Mouse (Mus musculus) forebrain, embryonic 14.5 days (tissue): ENCODE results near the gene Npw. TPM values are rescaled to one million over a fixed set of nuclear protein-coding genes. Genes with fewer than 3 reads are reported as not detected.
A peak's percentile ranks its signal among the peaks of the same experiment; 100 is the strongest.

ENCODE experiments used
- ATAC-seq: fragments of 200-750 bp; cut with Nextera tagmentation; 2 replicates; pipeline ENCODE4 v1.8.0; 2017; ENCODE audit warnings: mild to moderate bottlenecking, moderate library complexity
- DNase-seq: peaks from one replicate; pipeline ENCODE4 v3.0.0-alpha.2; 2015; ENCODE audit warnings: low spot score
- H3K27ac ChIP-seq: fragments of 300-500 bp; sonication (generic); 2 replicates; pipeline ENCODE4 v1.5.1; 2014; ENCODE audit warnings: low read depth, mild to moderate bottlenecking, control low read depth, low read length, moderate library complexity
- H3K27me3 ChIP-seq: fragments of 300-500 bp; sonication (generic); replicated peaks from 2 replicates; pipeline ENCODE4 v1.6.1; 2014; ENCODE audit warnings: low read length, control low read depth, mixed read lengths; ENCODE audit not compliant: control insufficient read depth, insufficient read depth
- H3K36me3 ChIP-seq: fragments of 300-500 bp; sonication (generic); 2 replicates; pipeline ENCODE4 v1.6.1; 2014; ENCODE audit warnings: low read length, control low read depth; ENCODE audit not compliant: control insufficient read depth, insufficient read depth
- H3K4me1 ChIP-seq: fragments of 300-500 bp; sonication (generic); 2 replicates; pipeline ENCODE4 v1.6.1; 2014; ENCODE audit warnings: antibody characterized with exemption, low read length, control low read depth; ENCODE audit not compliant: control insufficient read depth, insufficient read depth
- H3K4me2 ChIP-seq: fragments of 300-500 bp; sonication (generic); 2 replicates; pipeline ENCODE4 v1.6.1; 2014; ENCODE audit warnings: mild to moderate bottlenecking, control low read depth, low read length
- H3K4me3 ChIP-seq: fragments of 300-500 bp; sonication (generic); 2 replicates; pipeline ENCODE4 v1.5.1; 2014; ENCODE audit warnings: low read depth, low read length, control low read depth
- H3K9ac ChIP-seq: fragments of 300-500 bp; sonication (generic); 2 replicates; pipeline ENCODE4 v1.6.1; 2014; ENCODE audit warnings: mild to moderate bottlenecking, low read length, control low read depth, moderate library complexity
- H3K9me3 ChIP-seq: fragments of 300-500 bp; sonication (generic); replicated peaks from 2 replicates; pipeline ENCODE4 v1.6.1; 2016; ENCODE audit warnings: low read length, control low read depth, mixed read lengths; ENCODE audit not compliant: control insufficient read depth
- WGBS: fragments of 180-500 bp; shearing (Covaris S2); extraction: QIAGEN DNeasy Blood & Tissue Kit; methylation state at CpG from one replicate; pipeline ENCODE4 v1.1.7; 2014; 5-methylcytosine and 5-hydroxymethylcytosine counted together
- polyA plus RNA-seq: library from polyadenylated mRNA; unstranded; fragments of >200 nt; fragmentation: Nextera tagmentation; extraction: Ambion mirVana; gene quantifications from 2 replicates; pipeline ENCODE4 v1.2.1, GENCODE M21; 2014

Gene Npw
- polyA plus RNA-seq, 1 experiment from 2014 or later, result not detected

DNA sequence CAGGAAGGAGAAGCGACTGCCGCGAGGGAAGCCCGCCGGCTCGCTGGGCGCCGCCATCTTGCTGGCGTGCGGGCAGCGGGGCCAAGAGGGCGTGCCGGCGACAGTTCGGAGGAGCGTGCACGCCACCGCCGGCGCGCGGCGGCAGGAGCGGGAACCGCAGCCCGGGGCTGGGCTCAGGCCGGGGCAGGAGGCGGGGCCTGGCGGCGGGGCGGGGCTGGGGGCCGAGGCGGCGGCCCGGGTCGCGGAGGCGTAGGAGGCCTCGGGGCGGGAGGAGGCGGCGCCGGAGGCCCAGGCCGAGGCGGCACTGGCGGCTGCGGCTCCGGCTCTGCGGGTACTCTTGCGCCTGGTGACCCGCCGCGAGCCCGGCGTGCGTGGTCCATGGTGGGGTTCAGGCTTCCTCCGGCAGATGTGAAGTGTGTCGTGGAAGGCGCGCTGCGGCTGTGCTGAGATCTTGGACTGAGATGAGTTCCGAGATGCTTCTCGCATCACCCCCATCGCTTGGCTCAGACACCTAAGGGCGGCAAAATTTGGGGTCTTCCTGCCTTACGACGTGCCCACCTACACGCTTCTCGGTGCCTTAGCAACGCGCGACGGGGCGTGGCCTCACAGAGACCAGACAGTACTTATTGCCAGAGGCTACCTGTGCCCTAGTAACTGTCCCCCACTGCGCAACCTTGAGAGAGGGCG is 37.9 kb upstream of the Npw start, which contains the start of the genes Gfer and Noxo1:
Gfer (minus strand) TSS at position 146 of the 687 bp plus-strand sequence.
Noxo1 (plus strand) TSS at position 224 of the 687 bp plus-strand sequence.
- H3K36me3 ChIP-seq, result peaks cover 23% of the 10 kb centered on the region
- peak within 1 kb of the TSS; percentile 80 for H3K4me2 ChIP-seq
- WGBS, result under 1% methylated on average over 70 of the region's 76 CpGs

DNA sequence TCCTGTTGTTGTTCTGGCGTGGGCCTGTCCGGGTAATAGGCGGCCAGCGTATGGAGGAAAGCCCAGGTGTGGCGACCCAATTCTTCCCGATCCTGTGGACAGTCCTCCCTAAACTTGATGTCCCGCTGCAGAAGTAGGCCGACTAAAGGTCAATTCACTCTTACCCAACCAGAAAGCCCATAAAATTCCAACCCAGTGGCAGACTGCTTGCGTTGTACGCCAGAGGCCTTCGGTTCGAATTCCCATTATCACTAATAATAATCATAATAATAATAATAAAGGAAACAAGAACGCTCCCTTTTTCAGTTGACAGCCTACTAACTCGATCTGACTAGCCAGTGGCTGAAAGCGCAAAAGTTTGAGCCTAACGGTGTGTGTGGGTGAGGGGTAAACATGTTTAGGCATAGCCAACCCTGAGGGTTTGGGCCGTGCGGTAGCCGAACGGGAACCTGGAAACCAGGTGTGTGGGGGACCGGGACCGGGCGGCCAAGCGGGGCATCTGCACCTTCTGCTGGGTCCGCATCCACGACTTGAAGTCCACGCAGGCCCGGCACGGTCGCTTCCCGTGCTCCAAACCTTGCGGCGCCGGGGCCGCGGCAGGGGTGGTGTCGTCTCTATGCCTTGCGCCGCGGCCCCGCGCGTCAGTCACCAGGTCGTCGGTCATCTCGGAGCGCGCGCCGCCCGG is 37.2 kb upstream of the Npw start:
- H3K4me1 ChIP-seq, result peaks cover 14% of the 10 kb centered on the region
- H3K27ac ChIP-seq, result peak overlapping the region; percentile 80
- WGBS, result 7% methylated on average over 51 of the region's 51 CpGs
- H3K36me3 ChIP-seq, result peaks cover 16% of the 10 kb centered on the region
- ATAC-seq, result no peak; the same call in none of the 2 replicates
- H3K4me3 ChIP-seq, result peak overlapping the region; percentile 73
- no peak for DNase-seq
- peak overlapping the region; percentile 80 for H3K4me2 ChIP-seq
- H3K27me3 ChIP-seq, result 0 out of 2 replicates have a peak, but pooled peaks cover 5% of the 10 kb centered on the region
- H3K9me3 ChIP-seq, result no peaks in the 10 kb centered on the region
- H3K9ac ChIP-seq, result peak overlapping the region; percentile 85

More for the DNA sequence above, 37.9 kb upstream of the Npw start, which contains the start of the genes Gfer and Noxo1:
- H3K27ac ChIP-seq, result peak within 1 kb of the TSS; percentile 80
- DNase-seq (peak; percentile 87), ATAC-seq (peak; percentile 94)
- H3K9ac ChIP-seq, result peak within 1 kb of the TSS; percentile 85
- peaks cover 12% of the 10 kb centered on the region for H3K4me1 ChIP-seq
- peak within 1 kb of the TSS; percentile 73 for H3K4me3 ChIP-seq
- H3K27me3 ChIP-seq, result no peaks in the 10 kb centered on the region
- H3K9me3 ChIP-seq, result no peaks in the 10 kb centered on the region

- DNase-seq (no peak), ATAC-seq (no peak)
- H3K36me3 ChIP-seq, result peaks cover 7% of the 10 kb centered on the region; the same call in 1 of the 2 replicates
- H3K9me3 ChIP-seq, result no peaks in the 10 kb centered on the region
- H3K4me1 ChIP-seq, result peaks cover 14% of the 10 kb centered on the region
- no peak overlapping the region for H3K4me3 ChIP-seq
- no peak overlapping the region for H3K9ac ChIP-seq
- H3K4me2 ChIP-seq, result no peak overlapping the region
- no peak overlapping the region for H3K27ac ChIP-seq
- H3K27me3 ChIP-seq, result peaks cover 16% of the 10 kb centered on the region
- WGBS, result 84% methylated on average over 5 of the region's 5 CpGs
Measured at GRCm38 (mm10) chr17:24692385-24692784, 34.1 kb upstream of the Npw start.

DNA sequence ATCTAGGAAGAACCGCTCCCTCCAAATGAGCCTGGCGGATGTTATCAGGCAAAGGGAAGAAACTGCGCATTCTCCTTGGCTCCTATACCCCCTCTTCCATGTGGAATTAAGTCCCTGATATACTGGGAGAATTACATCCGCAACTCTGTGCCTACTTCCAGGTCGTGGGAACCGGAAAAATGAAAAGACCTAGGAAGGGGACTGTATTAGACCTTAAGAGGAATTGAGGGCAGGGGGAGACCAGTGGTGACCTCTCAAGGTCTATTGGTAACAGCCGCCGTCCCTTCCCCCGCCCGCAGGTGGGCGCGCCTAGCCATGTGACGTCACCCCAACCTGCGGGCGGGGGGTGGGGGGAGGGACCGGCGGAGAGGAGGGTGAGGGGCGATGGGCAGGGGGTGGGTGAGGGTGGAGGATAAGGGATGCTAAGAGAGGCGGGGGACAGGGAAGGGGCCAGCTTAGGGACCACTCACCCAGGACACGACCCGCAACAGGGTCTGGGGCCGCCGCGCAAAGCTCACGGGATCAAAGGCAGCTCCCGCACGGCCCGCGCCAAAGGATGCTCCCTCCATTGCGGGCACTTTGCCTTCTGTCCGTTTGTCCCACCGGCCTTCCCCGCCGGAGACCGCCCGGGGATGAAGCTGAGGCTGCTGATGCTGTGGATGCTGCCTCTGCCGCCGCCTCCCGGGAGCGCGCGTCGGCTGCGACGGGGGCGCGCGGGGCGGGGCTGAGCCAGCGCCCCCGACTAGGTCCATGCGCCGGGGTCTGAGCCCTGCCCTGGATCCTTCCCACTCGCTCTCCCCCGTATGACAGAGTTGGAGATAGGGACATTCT is 31.2 kb upstream of the Npw start, which contains the start of gene Syngr3:
Syngr3 (minus strand) TSS at position 705 of the 831 bp plus-strand sequence.
- H3K9me3 ChIP-seq, result no peaks in the 10 kb centered on the region
- peaks cover 7% of the 10 kb centered on the region; the same call in 1 of the 2 replicates for H3K36me3 ChIP-seq
- under 1% methylated on average over 35 of the region's 55 CpGs for WGBS
- peaks cover 19% of the 10 kb centered on the region for H3K27me3 ChIP-seq
- peak within 1 kb of the TSS; percentile 77 for H3K4me3 ChIP-seq
- peak; percentile 68 for ATAC-seq
- DNase-seq, result peak; percentile 51
- peaks cover 3% of the 10 kb centered on the region for H3K4me1 ChIP-seq
- peak within 1 kb of the TSS; percentile 77 for H3K27ac ChIP-seq
- peak within 1 kb of the TSS; percentile 94 for H3K9ac ChIP-seq
- peak within 1 kb of the TSS; percentile 76 for H3K4me2 ChIP-seq

DNA sequence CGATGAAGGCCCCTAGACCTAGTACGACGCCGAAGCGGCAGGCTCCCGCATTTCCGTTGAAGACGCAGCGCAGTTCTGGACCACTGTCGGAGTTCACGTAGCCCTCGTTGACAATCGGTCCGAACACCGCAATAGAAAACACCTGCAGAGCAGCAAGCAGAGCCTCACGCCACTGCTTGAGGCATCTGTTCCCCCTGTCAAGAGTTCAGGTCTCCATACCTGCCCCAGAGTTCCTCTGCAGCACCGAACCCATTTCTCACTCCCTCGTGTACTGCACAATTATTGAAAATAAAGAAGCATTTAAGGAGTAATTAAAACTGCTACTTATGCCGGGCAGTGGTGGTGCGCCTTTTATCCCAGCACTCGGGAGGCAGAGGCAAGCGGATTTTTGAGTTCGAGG is 29.3 kb upstream of the Npw start:
- ATAC-seq (no peak), DNase-seq (no peak)
- Histone ChIP-seq H3K27me3 (peaks cover 19% of the 10 kb centered on the region), H3K36me3 (peaks cover 2% of the 10 kb centered on the region; the same call in 1 of the 2 replicates), H3K4me1 (peaks cover 3% of the 10 kb centered on the region), H3K27ac (no peak overlapping the region), H3K9ac (peak overlapping the region; percentile 35), H3K4me2 (peak overlapping the region; percentile 48), H3K4me3 (peak overlapping the region; percentile 25), H3K9me3 (no peaks in the 10 kb centered on the region)
- WGBS, result 19% methylated on average over 23 of the region's 23 CpGs

- under 1% methylated on average over 23 of the region's 25 CpGs for WGBS
- peaks cover 3% of the 10 kb centered on the region for H3K4me1 ChIP-seq
- peaks cover 5% of the 10 kb centered on the region for H3K36me3 ChIP-seq
- peak overlapping the region; percentile 35 for H3K9ac ChIP-seq
- H3K4me2 ChIP-seq, result peak overlapping the region; percentile 48
- H3K9me3 ChIP-seq, result no peaks in the 10 kb centered on the region
- H3K4me3 ChIP-seq, result peak overlapping the region; percentile 25
- no peak overlapping the region for H3K27ac ChIP-seq
- ATAC-seq (no peak), DNase-seq (no peak)
- peaks cover 19% of the 10 kb centered on the region for H3K27me3 ChIP-seq
Measured at GRCm38 (mm10) chr17:24687146-24687595, 28.9 kb upstream of the Npw start.

DNA sequence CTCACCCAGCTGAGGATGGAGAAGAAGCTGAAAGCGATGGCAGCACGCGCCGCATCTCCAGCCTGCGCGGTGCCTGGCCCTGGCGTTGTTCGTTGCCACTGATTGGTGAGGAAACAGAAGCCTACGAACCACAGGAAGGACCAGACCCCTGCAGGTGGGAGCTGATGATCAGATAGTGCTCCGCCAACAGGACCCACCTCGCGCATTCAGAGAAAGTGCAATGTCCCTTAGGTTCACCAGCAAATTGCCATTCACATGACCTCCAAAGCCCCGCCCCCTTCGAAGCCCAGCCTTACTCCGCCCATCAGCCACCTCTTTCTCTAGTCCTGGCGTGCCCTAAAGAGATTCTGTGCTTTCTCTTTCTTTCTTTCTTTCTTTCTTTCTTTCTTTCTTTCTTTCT is 28.3 kb upstream of the Npw start:
- no peak for ATAC-seq

DNA sequence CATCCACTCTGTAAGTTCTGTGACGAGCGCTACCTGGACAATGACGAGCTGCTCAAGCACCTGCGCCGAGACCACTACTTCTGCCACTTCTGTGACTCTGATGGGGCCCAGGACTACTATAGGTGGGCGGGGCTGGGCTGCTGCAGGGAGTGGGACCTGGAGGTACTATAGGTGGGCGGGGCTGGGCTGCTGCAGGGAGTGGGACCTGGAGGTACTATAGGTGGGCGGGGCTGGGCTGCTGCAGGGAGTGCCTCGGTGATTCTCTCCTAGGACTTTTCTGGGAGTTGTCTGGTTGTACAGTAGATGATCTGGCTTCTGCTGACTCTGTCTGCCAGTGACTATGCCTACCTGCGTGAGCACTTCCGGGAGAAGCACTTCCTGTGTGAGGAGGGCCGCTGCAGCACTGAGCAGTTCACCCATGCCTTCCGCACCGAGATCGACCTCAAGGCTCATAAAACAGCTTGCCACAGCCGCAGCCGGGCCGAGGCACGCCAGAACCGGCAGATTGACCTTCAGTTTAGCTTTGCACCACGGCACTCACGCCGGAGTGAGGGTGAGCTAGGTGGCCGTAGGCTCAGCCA is 19.3 kb upstream of the Npw start:
- H3K4me1 ChIP-seq, result no peaks in the 10 kb centered on the region
- no peak overlapping the region for H3K4me2 ChIP-seq
- peaks cover 59% of the 10 kb centered on the region for H3K36me3 ChIP-seq
- H3K4me3 ChIP-seq, result no peak overlapping the region
- DNase-seq (no peak), ATAC-seq (no peak)
- no peak overlapping the region for H3K27ac ChIP-seq
- no peaks in the 10 kb centered on the region for H3K27me3 ChIP-seq
- 92% methylated on average over 24 of the region's 24 CpGs for WGBS
- H3K9ac ChIP-seq, result no peak overlapping the region
- no peaks in the 10 kb centered on the region for H3K9me3 ChIP-seq

More for the DNA sequence above, 28.3 kb upstream of the Npw start:
- WGBS, result 33% methylated on average over 16 of the region's 16 CpGs
- Histone ChIP-seq H3K9me3 (no peaks in the 10 kb centered on the region), H3K4me3 (peak overlapping the region; percentile 2; the same call in 1 of the 2 replicates), H3K9ac (no peak overlapping the region), H3K4me2 (peak overlapping the region; percentile 12; the same call in 1 of the 2 replicates), H3K27me3 (peaks cover 19% of the 10 kb centered on the region), H3K4me1 (peaks cover 3% of the 10 kb centered on the region), H3K36me3 (peaks cover 12% of the 10 kb centered on the region), H3K27ac (no peak overlapping the region)
- DNase-seq, result no peak
